Mouse (Mus musculus): ENCODE measurements around the gene Slc35c2. TPM values are rescaled to one million over a fixed set of nuclear protein-coding genes. Genes with fewer than 3 reads are reported as not detected.

The Slc35c2 gene
- total RNA-seq (2021): 10 to 100 TPM; 44.4 to 59.5 TPM
- long read RNA-seq, experiment 1, transcript Slc35c2-204 (10 exons, 2,008 nt): major isoform, 25 of 103 reads
- long read RNA-seq, experiment 1, partial matches to known transcripts: 37 of 103 reads
- long read RNA-seq, experiment 1, other reads (novel, unspliced or antisense): 37 of 103 reads
- long read RNA-seq, experiment 2, transcript Slc35c2-204 (10 exons, 2,008 nt): major isoform, 10 of 35 reads
- long read RNA-seq, experiment 2, partial matches to known transcripts: 7 of 35 reads
- long read RNA-seq, experiment 2, other reads (novel, unspliced or antisense): 17 of 35 reads

DNA sequence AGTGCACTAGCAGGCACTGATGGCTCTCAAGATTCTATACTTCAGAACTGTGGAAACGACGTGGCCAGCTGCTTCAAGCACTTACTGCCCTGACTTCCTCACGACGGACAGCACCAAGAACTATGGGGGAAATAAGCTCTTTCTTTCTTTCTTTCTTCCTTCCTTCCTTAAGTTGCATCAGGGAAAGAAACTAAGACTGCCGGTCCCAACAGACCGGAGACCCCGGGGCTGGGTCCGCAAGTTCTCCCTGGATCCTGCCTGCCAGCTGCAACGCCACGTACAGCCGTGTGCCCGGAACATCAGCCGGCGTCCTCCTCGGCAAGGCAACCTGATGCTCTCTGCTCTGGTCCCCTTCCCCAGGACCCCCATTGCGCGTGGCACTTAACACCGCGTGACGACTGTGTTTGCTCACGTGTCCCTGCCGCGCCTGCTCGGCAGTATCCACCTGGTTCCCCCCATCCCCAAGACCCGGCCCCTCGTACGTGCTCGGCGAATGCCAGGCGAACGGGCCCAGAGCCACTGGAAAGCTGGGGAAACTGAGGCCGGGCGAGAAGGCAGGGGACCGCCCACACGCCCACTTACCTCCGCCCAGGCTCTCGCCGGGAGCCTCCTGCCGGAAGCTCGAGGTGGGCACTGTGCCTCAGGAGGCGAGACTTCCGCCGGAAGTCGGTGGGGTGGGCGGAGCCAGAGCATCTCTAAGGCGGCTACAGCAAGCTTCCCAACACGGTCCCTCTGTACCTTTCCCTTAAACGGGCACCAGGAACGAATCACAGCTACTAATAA is at the start of gene Slc35c2:
Gene Slc35c2, minus strand, starts transcription at position 668 of the 783 bp plus-strand sequence.
- DNase-seq: peak; percentile 94 to 95

DNA sequence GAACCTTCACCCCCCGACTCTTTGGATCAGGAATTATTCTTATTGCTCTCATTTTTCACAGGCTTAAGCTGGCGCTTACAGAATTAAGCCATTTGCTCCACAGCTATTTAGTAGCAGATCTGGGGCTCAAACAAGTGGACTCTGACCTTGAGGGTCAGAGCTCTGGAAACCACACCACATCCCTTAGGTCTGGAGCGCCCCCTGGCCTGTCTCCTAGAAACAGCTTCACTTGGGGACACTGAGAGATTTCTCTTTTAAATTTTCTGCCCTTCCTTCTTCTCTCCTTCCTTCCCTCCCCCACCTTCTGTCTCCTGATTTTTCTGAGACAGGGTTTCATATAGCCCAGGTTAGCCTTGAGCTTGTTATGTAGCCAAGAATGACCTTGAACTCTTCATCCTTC is 49.5 kb upstream of the Slc35c2 start:
- DNase-seq: peak; percentile 76 to 86

DNA sequence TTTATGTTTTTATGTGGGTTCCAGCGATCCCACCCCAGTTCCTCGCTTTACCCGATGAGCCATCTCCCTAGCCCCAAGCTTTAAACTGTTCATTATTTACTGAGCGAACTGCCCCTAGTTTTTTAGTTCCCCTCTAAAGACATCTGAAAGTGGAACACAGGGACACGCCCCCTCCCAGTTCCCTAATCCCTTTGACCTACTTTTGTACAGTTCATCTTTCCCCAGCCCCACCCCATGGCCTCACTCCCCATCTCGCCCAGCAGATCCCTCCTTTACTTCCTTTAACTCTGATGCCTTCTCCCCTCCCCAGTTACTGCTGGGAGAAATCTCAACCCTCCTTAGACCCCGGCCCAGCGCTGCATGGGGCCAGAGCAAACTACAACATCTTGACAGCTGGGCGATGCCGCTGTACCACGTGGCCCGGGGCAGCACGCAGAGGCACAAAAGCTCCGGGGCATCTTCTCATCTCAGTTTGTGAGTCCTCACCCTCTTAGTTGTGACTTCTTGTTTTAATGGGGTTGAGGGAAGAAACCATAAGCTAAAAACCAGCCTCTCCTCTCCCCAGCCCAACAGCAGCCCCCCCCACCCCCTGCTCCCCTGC is 45.0 kb upstream of the Slc35c2 start:
- DNase-seq: peak in 1 of 2 experiments; percentile 42

DNA sequence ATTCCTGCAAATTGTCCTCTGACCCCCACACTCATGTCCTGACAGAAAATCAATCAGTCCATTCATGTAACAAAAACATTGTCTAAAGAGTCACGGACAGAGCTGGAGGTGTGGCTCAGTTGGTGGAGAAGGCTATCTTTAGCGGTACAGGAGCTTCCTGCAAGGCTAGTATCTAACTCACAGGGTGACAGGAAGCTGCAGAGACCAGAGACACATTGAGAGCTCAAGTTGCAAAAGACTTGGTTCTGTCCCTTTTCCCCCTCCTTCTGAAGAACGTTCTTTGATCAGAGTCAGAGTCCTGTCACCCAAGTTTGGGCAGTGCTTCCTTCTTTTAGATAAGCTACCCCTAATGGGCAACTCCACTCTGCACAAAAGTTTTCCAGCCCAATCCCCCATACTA is 42.0 kb upstream of the Slc35c2 start:
- DNase-seq: no peak

- DNase-seq: no peak
Observed at GRCm38 (mm10) chr2:165328746-165329145, 41.1 kb upstream of the Slc35c2 start.

DNA sequence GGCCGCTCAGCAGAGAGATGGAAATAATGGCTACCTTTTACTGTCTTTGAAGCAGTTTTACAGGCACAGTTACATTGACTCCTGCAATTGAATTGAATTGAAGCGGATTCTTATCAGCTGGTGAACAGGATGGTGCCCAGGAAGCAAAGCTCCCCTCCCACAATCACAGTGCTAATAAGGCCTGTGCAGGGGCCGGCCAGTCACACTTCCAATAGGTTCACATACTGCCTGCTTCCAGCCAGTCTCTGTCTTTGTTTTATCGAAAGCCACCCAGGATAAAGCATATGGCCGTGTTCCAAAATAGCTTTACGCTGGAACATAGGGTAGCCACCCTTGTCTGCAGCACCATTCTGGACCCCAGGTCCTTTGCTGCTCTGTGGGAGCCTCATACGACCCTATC is 39.7 kb upstream of the Slc35c2 start:
- no peak for DNase-seq

DNA sequence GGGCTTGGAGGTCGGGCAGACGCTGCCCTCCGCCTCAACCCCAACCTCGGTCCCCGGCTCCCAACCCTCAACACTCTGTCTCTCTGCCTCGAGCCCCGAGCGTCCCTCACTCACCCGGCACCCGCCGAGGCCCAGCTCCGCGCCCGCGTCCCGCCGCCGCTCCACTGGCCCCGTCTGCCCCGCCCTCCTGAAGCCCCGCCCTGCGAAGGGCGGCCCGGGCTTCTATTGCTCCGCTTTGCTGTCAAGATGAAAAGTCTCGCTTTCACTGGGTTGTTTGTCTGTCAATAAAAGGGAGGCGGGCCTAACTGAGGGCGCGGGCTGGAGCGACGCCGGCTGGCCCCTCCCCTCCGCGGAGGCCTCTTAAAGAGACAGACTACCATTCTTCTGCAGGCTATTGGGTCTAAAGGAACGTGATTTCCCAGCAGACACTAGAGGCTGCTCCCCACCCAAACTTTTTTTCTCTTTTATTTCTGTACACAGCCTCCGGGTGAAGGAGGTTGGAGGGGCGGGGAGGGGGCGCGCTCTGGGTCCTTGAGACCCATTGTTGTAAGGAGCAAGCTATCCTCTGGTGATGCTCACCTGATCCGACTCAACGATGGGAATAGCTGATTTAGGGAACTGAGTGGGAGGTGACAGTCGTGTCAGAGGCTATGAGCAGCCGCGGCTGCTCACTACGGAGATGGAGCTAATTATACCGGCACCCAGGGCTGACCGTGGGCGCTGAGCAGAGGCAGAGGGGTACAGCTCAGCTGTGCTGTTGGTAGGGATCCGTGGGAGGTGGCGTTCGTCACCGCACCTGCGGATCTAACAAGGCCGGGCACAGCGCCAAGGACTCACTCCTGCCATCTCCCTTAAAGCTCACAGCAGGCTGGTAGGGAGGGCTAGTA is 38.9 kb upstream of the Slc35c2 start, which contains the start of gene Elmo2:
Gene Elmo2, minus strand, starts transcription at position 176 of the 887 bp plus-strand sequence.
- peak; percentile 96 for DNase-seq

DNA sequence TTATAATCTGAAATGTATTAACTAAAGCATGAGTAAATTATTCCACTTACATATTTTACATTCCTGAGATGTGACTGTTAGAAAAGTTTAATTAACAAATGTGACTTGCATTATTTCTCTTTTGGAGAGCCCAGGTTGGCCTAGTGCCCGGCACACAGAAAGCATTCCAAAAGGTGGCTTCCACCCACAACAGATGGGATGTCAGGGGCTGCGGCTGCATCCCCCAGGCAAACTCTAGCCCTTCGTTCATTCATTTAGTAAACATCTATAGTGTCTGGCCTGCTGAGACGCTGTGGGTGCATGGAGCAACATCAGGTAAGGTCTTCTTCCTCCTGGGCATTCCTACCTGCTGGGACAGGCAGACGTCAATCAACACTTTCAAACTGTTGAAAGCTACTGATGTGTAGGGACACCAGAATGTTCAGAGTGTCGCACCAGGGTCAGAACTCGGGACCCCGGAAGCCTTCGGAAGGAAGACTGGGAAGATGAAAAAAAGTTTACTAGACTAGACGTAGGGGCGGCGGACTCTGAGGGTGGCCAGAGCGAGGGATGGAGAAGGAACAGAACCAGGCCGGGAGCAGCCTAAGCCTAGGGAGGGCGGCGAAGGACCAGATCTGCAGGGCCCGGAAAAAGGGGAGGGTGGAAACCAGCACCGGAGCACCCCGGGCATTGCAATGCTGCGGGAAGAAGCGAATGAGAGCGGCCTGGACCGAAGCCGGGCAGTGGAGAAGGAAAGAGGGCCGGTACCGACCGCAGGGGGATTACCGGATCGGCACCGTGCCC is 38.0 kb upstream of the Slc35c2 start:
- DNase-seq: peak in 1 of 2 experiments; percentile 25

GRCm38 (mm10) chr2:165323928-165324327 is 36.3 kb upstream of the Slc35c2 start:
- DNase-seq: no peak

GRCm38 (mm10) chr2:165323484-165323883 is 35.8 kb upstream of the Slc35c2 start:
- DNase-seq: no peak

DNA sequence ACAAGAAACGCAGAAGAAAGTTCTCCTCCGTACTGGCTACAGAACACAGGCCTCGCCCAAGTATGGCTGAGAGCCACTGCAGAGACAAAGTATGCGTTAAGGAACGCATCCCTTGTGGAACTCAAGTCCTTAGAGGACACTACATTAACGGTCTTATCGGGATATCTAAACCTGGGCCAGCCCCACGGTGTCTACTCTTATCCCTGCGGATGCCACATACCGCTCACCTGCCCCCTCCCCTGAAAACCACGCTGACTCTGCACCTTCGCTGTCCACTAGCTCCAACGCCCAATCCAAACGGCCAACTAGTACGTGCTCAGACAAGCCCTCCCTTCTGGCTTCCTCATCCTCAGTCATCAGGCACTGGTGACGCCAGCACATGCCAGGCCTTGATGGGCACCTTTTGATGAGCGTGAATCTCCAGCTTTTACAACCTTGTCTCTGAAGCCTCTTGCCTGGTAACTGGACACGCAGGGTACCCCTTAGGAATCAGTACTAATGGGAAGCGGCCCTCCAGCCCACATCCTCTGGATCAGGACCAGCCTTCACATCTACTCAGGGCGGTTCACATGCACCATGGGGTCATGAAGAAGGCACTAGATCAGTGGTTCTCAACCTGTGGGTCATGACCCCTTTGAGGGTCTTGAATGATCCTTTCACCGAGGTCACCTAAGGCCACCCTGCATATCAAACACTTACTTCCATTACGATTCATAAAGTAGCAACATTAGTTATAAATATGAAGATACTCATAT is 34.5 kb upstream of the Slc35c2 start:
- DNase-seq: no peak

- peak in 1 of 2 experiments; percentile 36 for DNase-seq
Observed at GRCm38 (mm10) chr2:165321381-165321888, 33.8 kb upstream of the Slc35c2 start.

DNA sequence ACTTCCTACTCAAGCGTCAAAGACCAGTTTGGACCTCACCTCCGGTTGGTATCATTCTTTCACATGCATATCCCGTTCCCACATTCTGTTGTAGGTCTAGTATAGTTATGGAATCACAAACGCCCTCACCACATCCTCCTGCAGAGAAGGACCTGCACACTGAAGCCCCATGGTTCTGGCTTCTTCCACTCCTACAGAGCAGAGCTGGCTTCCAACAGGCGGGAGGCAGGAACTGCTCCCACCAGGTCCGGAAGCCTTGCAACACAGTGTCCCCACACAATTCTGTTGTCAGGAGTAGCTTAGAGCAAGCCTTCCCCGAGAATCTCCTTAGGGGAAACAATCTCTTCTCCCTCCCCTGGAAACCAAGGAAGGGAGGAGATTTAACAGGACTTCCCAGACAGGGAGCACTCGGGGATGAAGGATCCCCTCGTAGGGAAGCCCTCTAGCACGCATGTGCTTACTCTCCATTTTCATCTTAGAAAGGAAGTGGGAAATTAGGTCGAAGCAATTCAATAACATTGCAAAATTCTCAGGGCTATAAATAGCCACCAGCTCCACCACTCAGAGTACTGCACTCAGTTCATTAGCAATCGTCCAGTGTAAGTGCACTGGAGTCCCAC is 33.0 kb upstream of the Slc35c2 start:
- DNase-seq: peak; percentile 21 to 41

DNA sequence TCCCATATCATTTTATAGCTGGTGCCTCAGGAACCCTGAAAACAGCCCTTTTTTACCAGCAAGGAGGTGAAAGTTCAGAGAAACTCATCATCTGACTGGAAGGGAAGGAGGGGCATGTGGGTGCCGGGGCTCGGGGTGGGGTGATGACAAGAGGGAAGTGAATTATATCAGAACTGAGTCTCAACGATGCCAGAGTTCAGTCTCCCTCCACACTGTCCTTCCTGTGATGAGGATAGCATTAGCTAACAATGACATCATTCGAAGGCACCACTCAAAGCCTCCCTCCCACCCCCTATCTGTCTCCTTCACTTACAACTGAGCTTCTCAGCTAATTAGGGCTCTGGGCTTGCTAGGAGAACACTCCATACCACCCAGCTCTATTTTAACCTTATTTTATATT is 31.8 kb upstream of the Slc35c2 start:
- DNase-seq: no peak

DNA sequence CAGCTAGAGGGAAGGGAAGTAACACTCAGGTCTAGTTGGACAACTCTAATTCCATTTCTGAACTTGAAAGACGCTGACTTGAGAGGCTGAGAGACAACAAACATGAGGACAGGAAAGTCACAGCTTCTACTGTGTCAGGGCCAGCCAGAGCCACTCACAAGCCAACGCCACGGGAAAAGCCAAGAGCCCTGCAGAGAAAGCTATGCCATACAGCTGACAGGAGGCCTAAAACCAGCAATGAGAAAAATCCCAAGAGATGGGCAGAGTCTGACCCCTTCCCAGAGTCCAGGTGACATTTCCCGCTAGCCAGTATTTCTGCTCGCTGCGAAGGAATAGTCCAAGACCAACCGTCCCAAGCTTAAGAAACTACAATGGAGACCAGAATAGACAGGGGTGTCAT is 31.3 kb upstream of the Slc35c2 start:
- no peak for DNase-seq

GRCm38 (mm10) chr2:165317621-165318263 is 30.1 kb upstream of the Slc35c2 start:
- no peak for DNase-seq

DNA sequence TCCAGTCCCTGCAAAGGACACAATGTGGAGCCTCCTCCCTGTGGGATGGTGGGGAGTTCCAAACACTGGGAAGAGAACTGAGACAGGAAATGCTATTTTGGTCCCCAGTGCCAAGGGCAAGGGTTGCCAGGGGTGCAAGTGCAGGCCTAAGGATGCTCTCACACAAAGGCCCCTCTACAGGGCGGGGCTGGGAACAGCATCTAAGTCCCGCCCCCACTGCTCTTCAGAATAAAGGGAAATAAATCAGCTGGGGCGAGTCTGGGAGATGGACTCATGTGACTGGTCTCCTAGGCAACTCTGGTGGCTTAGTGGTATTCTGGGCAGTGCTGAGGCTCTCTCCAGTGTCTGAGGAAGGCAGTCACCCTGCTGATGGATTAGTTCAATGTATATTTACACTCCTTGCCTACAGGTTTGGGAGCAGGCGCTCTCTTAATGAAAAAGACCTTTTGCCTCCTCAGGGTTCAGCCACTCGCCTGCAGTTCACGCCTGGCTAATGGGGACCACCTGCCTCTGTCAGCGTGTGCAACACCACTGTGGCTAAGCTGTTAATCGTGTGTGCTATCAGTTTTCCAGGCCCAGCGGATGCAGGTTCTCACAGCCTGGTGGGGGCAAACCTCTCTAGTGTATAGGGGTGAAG is 29.3 kb upstream of the Slc35c2 start:
- DNase-seq: peak; percentile 55 to 70

- DNase-seq: no peak
Observed at GRCm38 (mm10) chr2:165316204-165316603, 28.5 kb upstream of the Slc35c2 start.

DNA sequence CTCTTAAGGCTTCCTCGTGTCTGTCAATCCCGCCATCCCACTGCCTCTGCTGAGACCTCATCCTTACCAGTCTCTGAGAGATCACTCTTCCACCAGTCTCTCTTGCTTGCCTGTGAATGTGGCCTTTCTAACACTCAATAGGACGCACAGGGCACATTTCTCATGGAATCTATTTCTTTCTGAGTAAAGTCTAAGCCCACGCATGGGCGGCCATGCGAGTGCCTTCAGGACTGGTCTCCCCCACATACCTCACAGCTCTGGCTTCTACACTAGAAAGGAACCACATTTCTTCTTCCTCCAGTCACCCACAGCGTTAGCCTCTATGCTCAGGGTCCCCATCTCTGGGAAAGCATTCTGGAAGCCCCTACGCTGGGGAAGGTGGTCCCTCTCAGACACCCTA is 26.5 kb upstream of the Slc35c2 start:
- no peak for DNase-seq

Data from adrenal gland, postnatal 36 days (tissue).